Mouse (Mus musculus) lung, postnatal 0 days (tissue): ENCODE measurements around the gene 9330182L06Rik. TPM values are rescaled to one million over a fixed set of nuclear protein-coding genes. Genes with fewer than 3 reads are reported as not detected.

Source experiments
- ATAC-seq: fragments of 200-750 bp; cut with Nextera tagmentation; 2 replicates; pipeline ENCODE4 v1.8.0; 2017; ENCODE audit warnings: moderate library complexity
- DNase-seq: peaks from one replicate; pipeline ENCODE4 v3.0.0-alpha.2; 2016; ENCODE audit warnings: low spot score
- H3K27ac ChIP-seq: fragments of 300-500 bp; sonication (generic); 2 replicates; pipeline ENCODE4 v1.5.1; 2014; ENCODE audit warnings: antibody characterized with exemption, mild to moderate bottlenecking, low read length, mixed read lengths
- H3K27me3 ChIP-seq: fragments of 300-500 bp; sonication (generic); replicated peaks from 2 replicates; pipeline ENCODE4 v1.6.1; 2014; ENCODE audit warnings: low read length, mixed read lengths; ENCODE audit not compliant: insufficient read depth
- H3K36me3 ChIP-seq: fragments of 300-500 bp; sonication (generic); 2 replicates; pipeline ENCODE4 v1.6.1; 2014; ENCODE audit warnings: low read length, mixed read lengths; ENCODE audit not compliant: insufficient read depth
- H3K4me1 ChIP-seq: fragments of 300-500 bp; sonication (generic); 2 replicates; pipeline ENCODE4 v1.6.1; 2014; ENCODE audit warnings: antibody characterized with exemption, low read depth, low read length, mixed read lengths; ENCODE audit not compliant: insufficient read depth
- H3K4me2 ChIP-seq: fragments of 300-500 bp; sonication (generic); replicated peaks from 2 replicates; pipeline ENCODE4 v1.6.1; 2014; ENCODE audit warnings: low read depth, mild to moderate bottlenecking, low read length, moderate library complexity, mixed read lengths
- H3K4me3 ChIP-seq: fragments of 300-500 bp; sonication (generic); 2 replicates; pipeline ENCODE4 v1.5.1; 2014; ENCODE audit warnings: low read depth, low read length
- H3K9ac ChIP-seq: fragments of 300-500 bp; sonication (generic); replicated peaks from 2 replicates; pipeline ENCODE4 v1.6.1; 2014; ENCODE audit warnings: low read depth, mild to moderate bottlenecking
- H3K9me3 ChIP-seq: fragments of 300-500 bp; sonication (generic); 2 replicates; pipeline ENCODE4 v1.6.1; 2016; ENCODE audit warnings: low read length, mixed read lengths
- CTCF ChIP-seq: IDR thresholded peaks from 2 replicates; pipeline ENCODE4 v1.5.1; 2016; ENCODE audit warnings: antibody characterized with exemption, mild to moderate bottlenecking
- EP300 ChIP-seq: IDR thresholded peaks from 2 replicates; pipeline ENCODE4 v1.6.1; 2016; ENCODE audit warnings: antibody characterized with exemption, mild to moderate bottlenecking, control low read depth
- WGBS: fragments of 180-500 bp; shearing (Covaris S2); extraction: QIAGEN DNeasy Blood & Tissue Kit; methylation state at CpG from one replicate; pipeline ENCODE4 v1.1.7; 2014; 5-methylcytosine and 5-hydroxymethylcytosine counted together
- polyA plus RNA-seq: library from polyadenylated mRNA; unstranded; fragments of >200 nt; fragmentation: Nextera tagmentation; extraction: Ambion mirVana; gene quantifications from 2 replicates; pipeline ENCODE4 v1.2.1, GENCODE M21; 2015

9330182L06Rik gene
- polyA plus RNA-seq, 1 experiment from 2014 or later: 7.4 TPM

DNA sequence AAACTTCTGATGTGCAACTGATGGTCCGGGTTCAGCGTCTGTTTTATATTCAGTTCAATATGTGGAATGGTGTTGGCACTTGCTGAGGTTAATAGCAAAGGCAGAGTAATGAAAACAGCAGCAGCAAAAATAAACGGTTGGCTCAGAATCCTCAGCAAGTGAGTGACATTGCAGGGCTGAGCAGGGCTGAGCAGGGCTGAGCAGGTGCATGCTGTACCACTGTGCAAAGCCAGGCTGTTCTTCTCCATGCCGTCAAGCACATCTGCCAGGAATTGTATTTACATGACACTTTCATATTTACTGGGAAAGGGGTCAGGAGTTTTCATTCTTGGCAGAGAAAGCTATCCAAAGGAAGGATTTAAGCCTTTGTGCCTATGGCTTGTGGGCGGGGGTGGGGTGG lies 78.7 kb downstream of the 9330182L06Rik start:
- Histone ChIP-seq H3K4me2 (no peak overlapping the region), H3K4me3 (no peak overlapping the region), H3K27me3 (no peaks in the 10 kb centered on the region), H3K9me3 (no peaks in the 10 kb centered on the region), H3K27ac (no peak overlapping the region), H3K9ac (no peak overlapping the region), H3K4me1 (no peaks in the 10 kb centered on the region), H3K36me3 (no peaks in the 10 kb centered on the region)
- TF ChIP-seq EP300 (no peak), CTCF (no peak)
- no peak for DNase-seq
- no peak for ATAC-seq
- WGBS: 47% methylated on average over 5 of the region's 5 CpGs

DNA sequence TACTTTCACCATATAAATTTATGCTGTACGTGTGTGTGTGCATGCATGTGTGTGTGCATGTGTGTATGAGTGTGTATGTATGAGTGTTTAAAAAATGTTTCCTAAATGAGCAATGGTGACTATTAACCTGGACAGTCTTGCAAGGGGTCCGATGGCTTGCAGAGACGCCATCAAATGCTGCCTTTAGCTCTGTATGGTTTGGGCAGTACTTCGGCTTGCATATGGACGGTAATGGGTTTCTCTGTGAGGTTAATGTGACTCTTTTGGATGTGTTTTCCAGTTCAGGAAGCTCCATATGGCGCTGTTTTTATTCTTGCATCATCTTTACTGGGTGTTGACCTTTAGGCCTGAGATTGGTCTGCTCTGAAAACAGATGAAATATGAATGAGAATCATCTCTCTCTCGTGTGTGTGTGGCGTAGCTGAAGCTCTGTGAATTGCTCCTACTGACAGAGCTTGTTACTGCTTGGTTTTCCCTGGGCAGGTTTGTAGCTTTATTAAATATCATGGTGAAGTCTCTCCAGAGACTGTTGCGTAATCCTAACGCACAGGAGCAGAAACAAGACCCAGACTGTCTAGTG lies 79.2 kb downstream of the 9330182L06Rik start:
- TF ChIP-seq EP300 (no peak), CTCF (no peak)
- Histone ChIP-seq H3K4me1 (no peaks in the 10 kb centered on the region), H3K9ac (no peak overlapping the region), H3K36me3 (no peaks in the 10 kb centered on the region), H3K4me3 (no peak overlapping the region), H3K27me3 (no peaks in the 10 kb centered on the region), H3K4me2 (no peak overlapping the region), H3K27ac (no peak overlapping the region), H3K9me3 (no peaks in the 10 kb centered on the region)
- 68% methylated on average over 10 of the region's 10 CpGs for WGBS
- no peak for ATAC-seq
- DNase-seq: no peak

- H3K27me3 ChIP-seq: no peaks in the 10 kb centered on the region
- DNase-seq (no peak), ATAC-seq (no peak)
- H3K4me3 ChIP-seq: no peak overlapping the region
- WGBS: 78% methylated on average over 3 of the region's 3 CpGs
- TF ChIP-seq CTCF: no peak
- H3K4me1 ChIP-seq: no peaks in the 10 kb centered on the region
- H3K36me3 ChIP-seq: no peaks in the 10 kb centered on the region
- H3K9ac ChIP-seq: no peak overlapping the region
- no peaks in the 10 kb centered on the region for H3K9me3 ChIP-seq
- no peak overlapping the region for H3K27ac ChIP-seq
- no peak overlapping the region for H3K4me2 ChIP-seq
These were observed 79.7 kb downstream of the 9330182L06Rik start for GRCm38 (mm10) chr5:9345625-9346024.

- H3K9ac ChIP-seq: no peak overlapping the region
- H3K27me3 ChIP-seq: no peaks in the 10 kb centered on the region
- no peak for ATAC-seq
- H3K4me2 ChIP-seq: no peak overlapping the region
- 75% methylated on average over 4 of the region's 4 CpGs for WGBS
- no peak overlapping the region for H3K4me3 ChIP-seq
- H3K27ac ChIP-seq: no peak overlapping the region
- no peaks in the 10 kb centered on the region for H3K9me3 ChIP-seq
- no peaks in the 10 kb centered on the region for H3K36me3 ChIP-seq
- H3K4me1 ChIP-seq: no peaks in the 10 kb centered on the region
- DNase-seq: no peak
- TF ChIP-seq CTCF (no peak), EP300 (no peak)
These were observed 80.6 kb downstream of the 9330182L06Rik start for GRCm38 (mm10) chr5:9346510-9346909.

- DNase-seq: no peak
- WGBS: 80% methylated on average over 5 of the region's 5 CpGs
These were observed 86.2 kb downstream of the 9330182L06Rik start for GRCm38 (mm10) chr5:9352163-9352562.

DNA sequence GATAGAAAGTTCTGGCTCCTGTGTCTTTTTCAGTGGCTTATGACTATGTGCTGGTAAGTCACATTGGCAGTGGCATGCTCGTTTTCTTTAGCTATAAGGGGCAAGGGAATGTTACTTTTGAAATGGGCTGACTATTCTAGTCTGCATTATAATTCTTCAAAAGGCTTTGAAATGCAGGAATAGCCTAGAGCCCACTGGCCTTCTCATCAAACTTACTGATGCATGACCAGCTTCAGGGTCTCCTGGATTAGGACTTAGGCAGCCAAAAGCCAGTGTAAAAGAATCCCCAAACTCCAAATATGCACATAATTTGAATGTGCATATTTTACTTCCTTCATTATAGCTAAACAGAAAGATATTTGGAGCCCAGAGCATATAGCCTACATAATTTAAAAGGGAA lies 86.7 kb downstream of the 9330182L06Rik start:
- DNase-seq: no peak
- Histone ChIP-seq H3K9me3 (no peaks in the 10 kb centered on the region), H3K4me3 (no peak overlapping the region), H3K27me3 (no peaks in the 10 kb centered on the region), H3K4me2 (no peak overlapping the region), H3K36me3 (no peaks in the 10 kb centered on the region), H3K4me1 (no peaks in the 10 kb centered on the region), H3K9ac (no peak overlapping the region), H3K27ac (no peak overlapping the region)
- TF ChIP-seq EP300 (no peak), CTCF (no peak)
- no peak for ATAC-seq
- 46% methylated on average over 1 of the region's 1 CpGs for WGBS

More at GRCm38 (mm10) chr5:9352163-9352562, 86.2 kb downstream of the 9330182L06Rik start:
- H3K36me3 ChIP-seq: no peaks in the 10 kb centered on the region
- H3K27me3 ChIP-seq: no peaks in the 10 kb centered on the region
- TF ChIP-seq EP300 (no peak), CTCF (no peak)
- H3K9me3 ChIP-seq: no peaks in the 10 kb centered on the region
- H3K27ac ChIP-seq: no peak overlapping the region
- H3K9ac ChIP-seq: no peak overlapping the region
- H3K4me1 ChIP-seq: no peaks in the 10 kb centered on the region
- no peak for ATAC-seq
- no peak overlapping the region for H3K4me2 ChIP-seq
- no peak overlapping the region for H3K4me3 ChIP-seq

DNA sequence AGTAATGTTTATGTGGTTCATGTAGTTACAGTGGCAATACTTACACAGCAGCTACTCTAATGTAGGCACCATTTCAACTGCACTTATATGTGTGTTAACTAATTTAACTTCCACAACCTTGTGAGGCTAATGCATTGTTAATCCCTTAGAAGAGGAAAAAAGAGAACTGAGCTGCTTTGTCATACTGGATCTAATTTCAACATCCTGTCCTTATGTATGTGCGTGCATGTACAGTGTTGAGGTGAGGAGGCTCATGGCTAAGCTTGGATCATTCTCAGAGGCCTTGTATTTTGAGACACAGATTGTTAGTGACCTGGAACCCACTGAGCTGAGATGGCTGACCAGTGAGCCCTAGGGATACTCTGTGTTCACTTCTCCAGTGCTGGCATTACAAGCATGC lies 88.3 kb downstream of the 9330182L06Rik start:
- Histone ChIP-seq H3K9me3 (no peaks in the 10 kb centered on the region), H3K4me3 (no peak overlapping the region), H3K27ac (no peak overlapping the region), H3K4me1 (no peaks in the 10 kb centered on the region), H3K4me2 (no peak overlapping the region), H3K27me3 (no peaks in the 10 kb centered on the region), H3K36me3 (no peaks in the 10 kb centered on the region), H3K9ac (no peak overlapping the region)
- ATAC-seq (no peak), DNase-seq (no peak)
- TF ChIP-seq EP300 (no peak), CTCF (no peak)
- 93% methylated on average over 1 of the region's 1 CpGs for WGBS
